Mouse (Mus musculus) NIH3T3 (cell line): ENCODE measurements around the gene Gm42688.

Experiments
- DNase-seq: peaks from one replicate; pipeline ENCODE4 v3.0.0-alpha.2; 2012; ENCODE audit warnings: low read depth

Gm42688 gene

GRCm38 (mm10) chr6:83086121-83087035 is 15.0 kb upstream of the Gm42688 start, which contains the start of gene Lbx2:
Gene Lbx2 (plus strand): TSS chr6:83086367.
- no peak for DNase-seq

- no peak for DNase-seq
These were observed 14.1 kb upstream of the Gm42688 start for GRCm38 (mm10) chr6:83087205-83087925.

DNA sequence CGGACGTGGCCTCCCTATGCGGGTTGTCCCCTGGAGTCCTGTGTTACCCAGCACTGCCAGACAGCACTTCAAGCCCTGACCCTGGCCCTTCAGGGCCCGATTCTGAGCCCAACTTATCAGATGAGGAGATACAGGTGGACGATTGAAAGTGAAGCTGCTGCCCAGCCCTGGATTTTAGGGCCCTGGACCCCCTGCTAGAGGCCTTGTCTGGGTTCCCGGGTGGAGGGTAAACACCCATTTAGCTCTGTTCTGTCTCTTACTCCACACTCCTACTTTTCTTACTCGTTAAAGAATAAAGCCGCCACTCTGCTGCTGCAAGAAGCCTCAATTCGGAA is 13.5 kb upstream of the Gm42688 start:
- DNase-seq, result no peak

- peak; percentile 58 for DNase-seq
These were observed 8.8 kb upstream of the Gm42688 start for GRCm38 (mm10) chr6:83092416-83093127.

- no peak for DNase-seq
These were observed 5.4 kb upstream of the Gm42688 start for GRCm38 (mm10) chr6:83095968-83096367.

DNA sequence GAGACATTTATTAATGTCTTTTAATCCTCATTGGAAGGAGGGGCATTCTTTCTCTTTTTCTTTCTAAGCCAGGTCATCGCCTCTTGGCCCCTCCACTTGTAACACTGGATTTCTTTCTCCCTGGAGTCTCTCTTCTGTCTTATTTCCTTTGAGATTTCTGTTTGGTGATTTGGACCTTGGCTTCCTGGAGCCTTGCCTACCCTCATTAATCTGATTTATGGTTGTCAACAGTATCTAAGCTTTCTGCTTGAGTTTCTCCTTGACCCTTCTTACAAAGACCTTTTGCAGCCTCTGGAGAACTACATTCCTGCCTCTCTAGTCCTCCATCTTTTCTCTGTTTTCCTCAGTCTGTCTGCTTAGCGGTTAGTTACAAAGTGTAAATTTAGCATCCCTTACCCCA is 3.0 kb upstream of the Gm42688 start:
- peak; percentile 78 for DNase-seq

DNA sequence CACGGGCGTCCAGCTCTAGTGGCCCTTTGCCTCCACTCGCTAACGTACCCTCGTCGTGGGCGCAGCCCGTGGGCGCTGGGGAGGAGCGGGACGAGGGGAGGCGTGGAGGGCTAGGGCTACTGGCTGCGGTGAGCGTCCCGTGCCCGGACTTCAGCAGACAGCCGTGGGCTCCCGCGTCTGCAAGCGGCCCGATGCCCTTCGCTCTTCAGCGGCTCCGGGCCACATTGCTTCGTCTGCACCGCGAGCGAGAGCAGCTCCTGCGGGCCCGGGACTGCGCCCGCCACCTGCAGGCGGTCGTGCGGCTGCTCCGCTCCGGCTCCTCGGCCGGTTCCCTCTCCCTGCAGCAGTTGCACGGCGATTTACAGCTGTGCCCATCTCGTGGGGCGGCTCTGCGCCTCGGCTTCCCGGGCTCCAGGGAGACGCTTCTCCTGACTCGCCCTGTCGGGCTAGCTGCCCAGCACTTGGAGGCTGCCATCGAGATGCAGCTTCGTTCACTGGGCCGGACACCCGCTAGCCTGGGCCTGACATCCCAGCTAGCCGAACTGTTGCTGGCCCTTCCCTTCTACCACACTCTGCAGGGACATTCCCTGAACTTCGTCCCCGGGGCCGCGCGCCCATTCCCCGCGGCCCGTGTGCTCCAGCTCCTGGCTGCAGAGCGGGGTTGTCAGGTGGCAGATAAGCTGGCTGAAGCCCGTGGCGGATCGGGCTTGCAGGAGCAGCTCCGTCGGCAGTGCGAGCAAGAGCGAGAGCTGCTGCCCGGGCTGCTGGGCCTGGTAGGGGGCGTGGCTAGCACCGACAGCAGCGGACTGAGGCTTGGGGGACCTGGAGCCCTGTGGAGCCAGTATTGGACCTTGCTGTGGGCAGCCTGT is 505 bp downstream of the Gm42688 start:
- DNase-seq, result peak; percentile 83

GRCm38 (mm10) chr6:83103130-83103650 is 1.8 kb downstream of the Gm42688 start:
- DNase-seq, result no peak

DNA sequence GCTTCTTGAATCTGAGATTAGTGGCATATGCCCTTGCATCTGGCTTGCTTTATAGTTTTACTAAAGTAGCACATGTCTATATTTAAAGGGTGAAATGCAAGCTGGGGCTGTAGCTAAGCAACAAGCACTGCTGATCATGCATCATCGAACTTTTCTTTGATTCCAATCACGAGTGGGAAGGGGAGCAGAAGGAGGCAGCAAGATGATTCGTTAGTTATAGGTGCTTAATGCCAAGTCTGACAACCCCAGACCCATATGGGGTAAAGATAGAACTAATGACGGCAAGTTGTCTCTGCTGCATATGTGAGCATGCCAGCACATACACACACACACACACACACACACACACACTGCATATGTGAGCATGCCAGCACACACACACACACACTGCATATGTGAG is 2.7 kb downstream of the Gm42688 start:
- no peak for DNase-seq

DNA sequence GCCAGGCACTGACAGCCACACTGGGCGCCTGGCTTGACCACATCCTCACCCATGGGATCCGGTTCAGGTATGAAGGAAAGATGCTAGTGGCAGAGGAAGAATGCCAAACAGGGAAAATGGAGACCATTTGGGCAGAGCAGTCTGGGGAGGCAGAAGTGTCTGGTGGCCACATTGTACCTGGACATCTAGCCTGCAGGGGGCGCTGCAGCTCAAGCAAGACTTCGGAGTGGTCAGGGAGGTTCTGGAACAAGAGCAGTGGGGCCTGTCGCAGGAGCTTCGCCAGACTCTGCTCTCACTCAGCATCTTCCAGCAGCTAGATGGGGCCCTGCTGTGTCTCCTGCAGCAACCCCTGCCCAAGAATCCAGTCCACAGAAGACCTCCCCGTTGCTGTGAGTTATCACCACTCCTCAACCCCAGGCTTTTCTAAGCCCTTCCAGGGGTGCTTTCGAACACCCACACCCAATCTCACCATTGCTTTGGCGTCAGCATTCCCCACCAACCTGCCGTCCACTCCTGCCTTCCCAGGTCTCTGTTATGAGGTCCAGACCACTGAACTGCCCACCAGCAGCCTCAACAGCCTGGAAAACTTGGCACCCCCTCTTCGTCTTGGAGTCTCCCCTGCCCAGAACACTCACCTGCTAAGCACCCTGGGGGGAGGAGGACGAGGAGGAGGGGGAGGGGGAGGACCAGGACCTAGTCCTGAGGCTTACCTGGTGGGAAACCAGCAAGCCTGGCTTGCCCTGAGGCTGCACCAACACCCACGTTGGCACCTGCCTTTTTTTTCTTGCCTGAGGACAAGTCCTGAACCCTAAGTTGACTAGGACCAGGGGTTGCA is 6.4 kb downstream of the Gm42688 start:
- DNase-seq, result peak; percentile 92

DNA sequence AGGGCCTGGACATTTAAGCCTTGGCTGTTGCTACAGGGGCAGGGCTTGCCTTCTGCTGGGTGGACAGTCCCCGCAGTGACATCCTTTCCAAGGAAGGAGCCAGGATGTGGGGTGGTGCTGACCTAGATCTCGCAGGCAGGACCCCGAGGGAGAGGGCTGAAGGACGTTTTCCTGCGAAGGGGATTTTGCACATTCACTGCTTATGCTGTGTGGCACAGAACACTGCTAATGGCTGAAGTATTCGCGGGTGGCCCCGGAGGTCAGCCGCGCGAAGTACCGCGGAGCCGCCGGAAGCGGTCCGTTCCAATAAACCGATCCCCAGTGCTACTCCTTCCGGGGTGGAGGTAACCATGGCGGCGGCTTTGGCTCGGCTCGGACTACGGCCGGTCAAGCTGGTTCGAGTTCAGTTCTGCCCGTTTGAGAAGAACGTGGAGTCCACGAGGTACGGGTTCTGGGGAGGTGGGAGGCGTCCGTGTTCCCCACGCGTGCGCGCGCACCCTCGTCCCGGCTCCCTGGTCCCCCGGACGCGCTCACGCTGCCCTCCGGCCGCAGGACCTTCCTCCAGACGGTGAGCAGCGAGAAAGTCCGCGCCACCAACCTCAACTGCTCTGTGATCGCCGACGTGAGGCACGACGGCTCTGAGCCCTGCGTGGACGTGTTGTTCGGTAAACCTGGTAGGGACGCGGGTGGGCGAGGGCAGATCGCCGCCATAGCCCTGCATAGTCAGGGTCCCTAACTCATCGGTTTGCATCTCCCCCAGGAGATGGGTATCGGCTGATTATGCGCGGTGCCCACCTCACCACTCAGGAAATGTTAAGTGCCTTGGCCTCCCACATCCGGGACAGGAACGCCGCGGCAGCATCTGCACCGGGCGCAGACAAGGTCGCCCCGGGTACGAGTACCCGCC is 7.6 kb downstream of the Gm42688 start, which contains the start of gene Mrpl53:
TSS of gene Mrpl53 (plus strand) at position 279 of the 907 bp plus-strand sequence.
- DNase-seq, result peak; percentile 91

GRCm38 (mm10) chr6:83111510-83112136 is 10.2 kb downstream of the Gm42688 start:
- no peak for DNase-seq

DNA sequence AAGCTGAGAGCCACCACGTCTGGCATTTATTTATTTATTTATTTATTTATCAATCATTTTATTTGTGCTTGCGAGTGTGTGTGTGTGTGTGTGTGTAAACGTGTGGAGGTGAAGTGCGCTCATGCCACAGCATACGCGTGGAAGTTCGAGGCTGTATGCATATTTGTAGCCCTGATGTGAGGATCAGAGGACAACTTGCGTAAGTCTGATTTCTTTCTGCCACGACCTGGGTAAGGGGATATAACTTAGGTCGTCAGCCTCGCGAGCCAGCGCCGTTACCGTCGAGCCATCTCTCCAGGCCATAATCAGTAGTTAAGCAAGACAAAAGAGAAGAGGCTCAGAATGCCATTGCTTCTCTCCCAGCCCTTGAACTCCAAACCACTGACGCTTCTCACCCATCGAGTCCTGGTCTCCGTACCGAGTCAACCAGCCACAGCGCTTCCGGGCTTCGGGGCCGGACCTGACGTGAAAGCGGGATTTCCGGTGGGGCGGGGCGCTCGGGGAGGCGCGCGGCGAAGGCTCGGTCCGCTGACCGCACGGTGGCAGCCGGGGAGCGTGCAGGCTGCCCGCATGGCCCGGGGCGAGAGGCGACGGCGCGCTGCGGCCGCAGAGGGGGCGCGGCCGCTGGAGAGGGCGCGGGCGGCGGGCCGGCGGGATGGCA is 13.7 kb downstream of the Gm42688 start, which contains the start of gene Mogs:
TSS of gene Mogs (plus strand) at position 486 of the 661 bp plus-strand sequence.
- peak; percentile 97 for DNase-seq

DNA sequence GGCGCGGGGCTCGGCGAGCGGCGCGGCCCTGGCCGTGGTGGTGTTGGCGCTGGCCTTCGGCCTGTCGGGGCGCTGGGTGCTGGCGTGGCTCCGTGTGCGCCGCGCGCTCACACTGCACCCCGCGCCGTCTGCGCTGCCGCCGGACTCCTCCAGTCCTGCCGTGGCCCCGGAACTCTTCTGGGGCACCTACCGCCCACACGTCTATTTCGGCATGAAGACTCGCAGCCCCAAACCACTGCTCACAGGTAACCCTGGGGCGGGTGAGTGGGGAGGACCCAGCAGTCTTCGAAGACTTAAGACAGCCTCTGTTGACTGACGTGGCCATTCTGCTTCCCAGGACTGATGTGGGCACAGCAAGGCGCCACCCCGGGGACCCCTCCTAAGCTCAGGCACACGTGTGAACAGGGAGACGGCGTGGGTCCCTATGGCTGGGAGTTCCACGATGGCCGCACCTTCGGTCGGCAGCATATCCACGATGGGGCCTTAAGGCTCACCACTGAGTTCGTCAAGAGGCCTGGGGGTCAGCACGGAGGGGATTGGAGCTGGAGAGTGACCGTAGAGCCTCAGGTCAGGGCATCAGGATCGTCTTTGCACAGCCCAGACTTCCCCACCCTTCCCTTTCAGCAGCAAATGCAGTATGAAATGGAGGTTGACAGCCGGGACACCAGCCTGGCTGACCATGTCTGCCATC is 14.4 kb downstream of the Gm42688 start:
- DNase-seq, result no peak

DNA sequence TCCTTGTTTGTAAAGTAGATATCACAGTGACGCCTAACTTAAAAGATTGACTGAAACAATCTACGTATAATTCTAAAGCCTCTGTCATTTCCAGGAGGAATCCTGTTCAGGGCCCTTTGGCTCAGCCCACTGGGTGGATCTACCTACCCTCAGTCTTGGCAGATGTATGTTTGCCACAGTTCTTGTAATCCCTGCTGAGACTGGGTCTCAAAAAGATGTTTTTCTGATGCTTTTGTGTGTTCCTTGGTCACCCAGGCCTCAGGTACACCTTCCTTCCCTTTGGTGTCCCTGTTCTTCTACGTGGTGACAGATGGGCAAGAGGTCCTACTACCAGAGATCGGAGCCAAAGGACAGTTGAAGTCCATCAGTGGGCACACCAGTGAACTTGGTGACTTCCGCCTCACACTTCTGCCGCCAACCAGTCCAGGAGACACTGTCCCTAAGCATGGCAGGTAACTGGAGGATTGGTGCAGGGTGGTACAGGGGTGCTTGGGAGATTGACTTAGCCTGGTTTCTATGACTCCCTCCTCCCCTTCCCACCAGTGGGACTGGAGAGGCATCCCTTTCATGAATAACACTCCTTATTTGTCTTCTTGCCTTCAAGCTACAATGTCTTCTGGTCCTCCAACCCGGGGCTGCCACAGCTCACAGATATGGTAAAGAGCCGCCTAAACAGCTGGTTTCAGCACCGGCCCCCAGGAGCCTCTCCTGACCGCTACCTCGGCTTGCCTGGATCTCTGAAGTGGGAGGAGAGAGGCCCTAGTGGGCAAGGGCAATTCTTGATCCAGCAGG is 15.2 kb downstream of the Gm42688 start:
- DNase-seq, result no peak

- no peak for DNase-seq
These were observed 15.7 kb downstream of the Gm42688 start for GRCm38 (mm10) chr6:83117165-83117438.

DNA sequence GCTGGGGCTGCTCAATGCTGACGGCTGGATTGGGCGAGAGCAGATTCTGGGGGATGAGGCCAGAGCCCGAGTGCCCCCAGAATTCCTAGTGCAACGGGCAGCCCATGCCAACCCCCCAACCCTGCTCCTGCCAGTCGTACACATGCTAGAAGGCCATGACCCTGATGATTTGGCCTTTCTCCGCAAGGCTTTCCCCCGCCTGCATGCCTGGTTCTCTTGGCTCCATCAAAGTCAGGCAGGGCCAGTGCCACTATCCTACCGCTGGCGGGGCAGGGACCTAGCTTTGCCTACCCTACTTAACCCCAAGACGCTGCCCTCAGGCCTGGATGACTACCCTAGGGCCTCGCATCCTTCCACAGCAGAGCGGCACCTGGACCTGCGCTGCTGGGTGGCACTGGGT is 16.2 kb downstream of the Gm42688 start:
- DNase-seq, result no peak
